Mouse (Mus musculus) left cerebral cortex, adult 9 months (tissue): ENCODE results near the gene Gm49373.

ENCODE experiments used
- DNase-seq, 2 experiments: peaks; one replicate each; pipeline ENCODE4 v3.0.0; 2022; ENCODE audit warnings: low spot score in 2 of 2

Gene Gm49373

DNA sequence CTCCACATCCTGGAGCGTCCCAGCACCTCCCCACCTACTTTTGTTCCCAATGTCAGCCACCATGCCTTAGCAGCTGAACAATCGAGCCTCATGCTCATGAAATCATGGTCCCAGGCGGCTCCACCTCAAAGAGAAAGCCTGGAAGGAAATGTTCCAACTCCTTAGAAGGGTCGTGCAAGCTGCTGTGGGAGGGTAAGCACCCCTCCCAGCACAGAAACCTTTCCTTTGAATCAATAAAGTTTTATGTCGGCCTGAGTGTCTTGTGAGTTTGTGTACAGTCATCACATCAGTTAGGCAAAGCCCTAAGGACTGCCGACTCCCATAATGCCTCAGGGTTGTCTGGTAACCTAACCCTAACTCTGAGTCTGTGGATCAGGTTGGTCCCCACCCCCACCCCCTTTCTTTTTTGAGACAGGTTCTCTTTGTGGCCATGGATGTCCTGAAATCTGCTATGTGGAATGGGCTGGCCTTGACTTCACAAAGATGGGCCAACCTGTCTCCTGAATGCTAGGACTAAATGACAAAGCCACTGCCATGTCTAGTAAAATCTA is 44.3 kb downstream of the Gm49373 start:
- DNase-seq, result no peak

DNA sequence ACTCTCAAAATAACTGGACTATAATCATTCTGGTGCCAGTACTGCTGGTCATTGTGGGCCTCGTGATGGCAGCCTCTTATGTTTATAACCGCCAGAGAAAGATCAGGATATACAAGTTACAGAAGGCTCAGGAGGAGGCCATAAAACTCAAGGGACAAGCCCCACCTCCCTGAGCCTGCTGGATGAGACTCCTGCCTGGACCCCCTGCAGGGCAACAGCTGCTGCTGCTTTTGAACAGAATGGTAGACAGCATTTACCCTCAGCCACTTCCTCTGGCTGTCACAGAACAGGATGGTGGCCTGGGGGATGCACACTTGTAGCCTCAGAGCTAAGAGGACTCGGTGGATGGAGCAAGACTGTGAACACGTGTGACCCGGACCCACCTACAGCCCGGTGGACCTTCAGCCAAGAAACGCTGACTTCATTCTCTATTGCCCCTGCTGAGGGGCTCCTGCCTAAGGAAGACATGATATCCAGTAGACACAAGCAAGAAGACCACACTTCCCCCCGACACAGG is 45.1 kb downstream of the Gm49373 start:
- DNase-seq, result no peak

DNA sequence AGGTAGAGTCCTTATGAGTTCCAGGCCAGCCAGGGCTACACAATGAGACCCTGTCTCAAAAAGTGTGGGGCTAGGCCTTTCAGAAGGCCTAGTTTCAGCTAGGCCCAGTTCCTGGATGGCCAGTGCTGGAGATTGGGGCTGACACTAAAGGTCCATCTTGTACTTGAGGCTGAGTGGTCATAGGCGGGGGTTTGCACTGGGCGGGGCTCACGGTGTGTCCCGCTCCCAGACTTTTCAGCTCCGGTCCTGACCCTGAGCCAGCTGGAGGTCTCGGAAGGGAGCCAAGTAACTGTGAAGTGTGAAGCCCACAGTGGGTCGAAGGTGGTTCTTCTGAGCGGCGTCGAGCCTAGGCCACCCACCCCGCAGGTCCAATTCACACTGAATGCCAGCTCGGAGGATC is 46.0 kb downstream of the Gm49373 start:
- DNase-seq, result no peak

DNA sequence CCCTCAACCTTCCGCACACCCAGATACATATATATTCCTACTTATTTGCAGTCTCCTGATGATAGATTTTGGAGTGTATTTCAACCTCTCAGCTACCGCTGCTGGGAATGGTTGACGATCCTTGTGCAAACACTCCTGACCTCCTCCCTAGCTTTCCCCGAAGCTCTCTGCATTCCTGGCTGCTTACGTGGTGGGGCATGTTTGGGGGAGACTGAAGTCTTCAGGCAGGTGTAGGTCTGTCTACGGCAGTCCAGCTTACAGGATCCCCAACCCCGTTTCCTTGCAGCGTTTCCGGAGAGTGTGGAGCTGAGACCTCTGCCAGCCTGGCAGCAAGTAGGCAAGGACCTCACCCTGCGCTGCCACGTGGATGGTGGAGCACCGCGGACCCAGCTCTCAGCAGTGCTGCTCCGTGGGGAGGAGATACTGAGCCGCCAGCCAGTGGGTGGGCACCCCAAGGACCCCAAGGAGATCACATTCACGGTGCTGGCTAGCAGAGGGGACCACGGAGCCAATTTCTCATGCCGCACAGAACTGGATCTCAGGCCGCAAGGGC is 47.6 kb downstream of the Gm49373 start:
- DNase-seq, result no peak

DNA sequence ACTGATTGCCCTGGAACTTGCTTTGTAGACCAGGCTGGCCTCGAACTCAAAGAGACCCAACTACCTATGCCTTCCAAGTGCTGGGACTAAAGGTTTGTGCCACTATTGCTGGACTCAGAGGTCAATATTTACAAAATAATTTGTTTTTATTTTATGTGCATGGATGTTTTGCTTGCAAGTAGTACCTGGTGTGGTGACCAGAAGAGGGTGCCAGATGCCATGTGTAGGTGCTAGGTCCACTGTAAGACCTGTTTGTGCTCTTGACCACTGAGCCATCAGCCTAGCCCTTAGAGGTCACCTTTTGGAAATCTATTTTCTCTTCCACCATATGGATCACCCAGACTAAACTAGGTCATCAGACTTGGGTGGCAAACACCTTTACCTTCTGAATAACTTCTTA is 50.2 kb downstream of the Gm49373 start:
- DNase-seq, result no peak

DNA sequence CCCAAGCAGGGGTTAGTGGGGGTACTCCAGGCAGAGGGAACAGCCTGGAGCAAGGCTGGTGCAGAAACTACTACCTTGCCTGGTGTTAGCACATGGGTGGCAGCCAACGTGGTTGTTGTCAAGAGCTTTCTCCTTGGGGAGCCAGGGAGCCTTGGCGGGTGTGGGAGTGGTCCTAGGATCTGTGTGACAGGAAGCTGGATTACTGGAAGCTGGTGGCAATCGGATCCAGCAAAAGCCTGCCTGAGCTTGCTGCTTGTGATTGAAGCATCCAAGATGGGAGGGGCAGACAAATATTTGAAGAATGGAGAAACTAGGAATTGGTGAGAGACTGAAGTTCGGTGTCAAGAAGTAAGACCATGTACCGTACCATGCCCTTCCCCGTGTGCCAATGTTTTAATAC is 50.6 kb downstream of the Gm49373 start:
- no peak for DNase-seq

DNA sequence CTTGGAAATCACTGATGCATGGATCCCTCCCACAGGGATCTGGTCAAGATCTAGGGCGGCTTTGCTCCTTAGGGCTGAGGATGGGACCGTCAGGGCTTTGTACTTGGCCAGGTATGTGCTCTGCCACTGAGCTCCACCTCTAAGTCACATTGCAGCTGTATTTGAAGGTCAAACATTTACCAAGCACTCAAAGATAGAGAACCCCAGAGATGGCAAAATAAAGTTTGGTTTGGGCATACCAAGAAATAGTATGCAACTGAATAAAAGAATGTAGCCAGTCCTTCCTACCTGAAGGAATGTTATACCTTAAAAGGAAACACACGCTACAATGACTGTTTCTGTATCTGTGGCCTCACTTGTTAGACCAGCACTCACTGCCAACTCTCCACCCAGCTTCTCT is 51.5 kb downstream of the Gm49373 start:
- no peak for DNase-seq

DNA sequence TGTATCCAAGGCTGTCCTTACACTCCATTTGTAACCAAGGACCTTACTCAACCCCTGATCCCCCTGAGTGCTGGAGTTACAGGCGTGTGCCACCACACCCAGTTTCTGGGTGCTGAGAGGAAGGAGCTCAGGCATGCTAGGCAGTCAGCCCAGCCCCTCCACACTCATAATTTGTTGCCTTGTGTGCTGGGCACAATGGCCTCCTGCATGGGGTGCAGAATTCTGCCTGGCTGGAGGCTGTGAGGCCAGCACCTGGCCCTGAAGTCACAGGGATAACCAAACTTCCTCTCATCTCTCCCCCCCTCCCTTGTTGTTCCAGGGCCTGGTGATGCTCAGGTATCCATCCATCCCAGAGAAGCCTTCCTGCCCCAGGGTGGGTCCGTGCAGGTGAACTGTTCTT is 54.3 kb downstream of the Gm49373 start:
- DNase-seq, result no peak

DNA sequence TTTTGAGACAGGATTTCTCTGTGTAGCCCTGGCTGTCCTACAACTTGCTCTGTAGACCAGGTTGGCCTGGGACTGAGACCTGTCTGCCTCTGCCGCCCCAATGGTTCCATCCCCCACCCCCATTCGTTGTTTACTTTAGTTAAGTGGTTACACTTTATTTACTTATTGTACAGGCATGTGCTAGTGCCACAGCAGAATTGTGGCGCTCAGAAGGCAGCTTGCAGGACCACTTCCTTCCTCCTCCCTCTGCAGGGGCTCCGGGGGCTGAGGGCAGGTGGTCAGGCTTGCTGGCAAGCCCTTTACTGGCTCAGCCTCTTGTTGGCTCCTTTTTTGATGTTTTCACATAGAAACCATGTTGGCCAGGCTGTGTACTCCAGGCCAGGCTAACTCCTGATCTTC is 55.7 kb downstream of the Gm49373 start:
- no peak for DNase-seq

DNA sequence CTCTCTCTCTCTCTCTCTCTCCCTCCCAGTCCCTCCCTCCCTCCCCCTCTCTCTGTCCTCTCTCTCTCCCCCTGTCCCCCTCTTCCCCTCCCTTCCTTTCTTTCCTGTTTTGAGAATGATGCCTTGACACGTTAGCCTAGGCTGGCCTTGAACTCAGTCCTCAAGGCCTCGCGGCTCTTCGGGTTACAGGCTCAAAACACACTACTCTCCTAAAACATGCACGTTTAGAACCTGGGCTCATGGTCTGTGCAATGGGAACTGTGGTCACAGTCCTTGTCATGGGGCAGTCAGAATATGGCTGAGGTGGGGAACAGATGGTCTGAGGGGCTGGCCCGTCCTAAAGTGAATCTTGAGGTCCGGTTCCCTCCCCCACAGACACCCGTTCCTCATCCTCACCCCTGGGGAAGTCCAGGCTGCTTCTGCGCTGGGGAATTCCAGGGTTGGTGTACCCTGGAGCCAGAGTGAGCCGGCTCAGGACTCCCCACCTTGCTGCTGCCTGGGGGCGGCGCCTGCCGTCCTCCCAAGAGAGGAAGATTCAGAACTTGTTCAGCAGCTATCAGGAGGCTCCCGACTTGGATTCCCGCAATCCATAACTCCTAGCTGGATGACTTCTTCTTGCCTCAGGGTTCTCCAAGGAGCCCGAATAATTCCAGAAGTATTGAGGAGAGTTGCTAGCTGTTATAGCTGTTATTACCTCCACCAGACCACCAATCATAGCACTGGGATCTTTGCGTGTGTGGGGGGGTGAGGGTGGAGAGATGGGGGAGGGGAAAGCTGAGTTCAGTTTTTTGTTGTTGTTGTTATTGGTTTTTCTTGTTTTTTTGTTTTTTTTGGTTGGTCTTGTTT is 56.3 kb downstream of the Gm49373 start:
- no peak for DNase-seq

DNA sequence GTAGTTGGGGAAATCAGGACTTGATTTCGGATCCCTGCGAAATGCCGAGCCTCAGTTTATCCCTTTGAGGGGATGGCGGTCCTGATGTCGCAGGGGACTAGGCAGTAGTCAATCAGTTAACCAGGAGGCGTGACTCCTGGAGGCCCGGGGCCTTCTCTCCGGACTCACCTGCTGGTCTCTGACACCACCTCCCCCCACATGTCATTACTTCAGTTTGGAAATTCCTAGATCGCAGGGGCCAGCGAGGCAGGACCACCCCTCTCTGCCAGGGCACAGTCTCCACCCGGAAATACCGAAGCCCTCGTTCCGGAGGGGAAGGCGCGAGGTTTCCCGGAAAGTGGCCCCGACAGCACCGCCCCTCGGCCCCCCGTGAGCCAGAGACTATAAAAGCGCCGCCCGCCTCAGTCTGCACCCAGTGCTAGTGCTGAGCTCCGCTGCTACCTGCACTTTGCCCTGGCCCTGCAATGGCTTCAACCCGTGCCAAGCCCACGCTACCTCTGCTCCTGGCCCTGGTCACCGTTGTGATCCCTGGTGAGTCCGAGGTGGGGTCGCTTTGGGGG is 57.2 kb downstream of the Gm49373 start, which contains the start of gene Icam1:
TSS of gene Icam1 (plus strand) at position 415 of the 560 bp plus-strand sequence.
- peak in 1 of 2 experiments; percentile 26 for DNase-seq

DNA sequence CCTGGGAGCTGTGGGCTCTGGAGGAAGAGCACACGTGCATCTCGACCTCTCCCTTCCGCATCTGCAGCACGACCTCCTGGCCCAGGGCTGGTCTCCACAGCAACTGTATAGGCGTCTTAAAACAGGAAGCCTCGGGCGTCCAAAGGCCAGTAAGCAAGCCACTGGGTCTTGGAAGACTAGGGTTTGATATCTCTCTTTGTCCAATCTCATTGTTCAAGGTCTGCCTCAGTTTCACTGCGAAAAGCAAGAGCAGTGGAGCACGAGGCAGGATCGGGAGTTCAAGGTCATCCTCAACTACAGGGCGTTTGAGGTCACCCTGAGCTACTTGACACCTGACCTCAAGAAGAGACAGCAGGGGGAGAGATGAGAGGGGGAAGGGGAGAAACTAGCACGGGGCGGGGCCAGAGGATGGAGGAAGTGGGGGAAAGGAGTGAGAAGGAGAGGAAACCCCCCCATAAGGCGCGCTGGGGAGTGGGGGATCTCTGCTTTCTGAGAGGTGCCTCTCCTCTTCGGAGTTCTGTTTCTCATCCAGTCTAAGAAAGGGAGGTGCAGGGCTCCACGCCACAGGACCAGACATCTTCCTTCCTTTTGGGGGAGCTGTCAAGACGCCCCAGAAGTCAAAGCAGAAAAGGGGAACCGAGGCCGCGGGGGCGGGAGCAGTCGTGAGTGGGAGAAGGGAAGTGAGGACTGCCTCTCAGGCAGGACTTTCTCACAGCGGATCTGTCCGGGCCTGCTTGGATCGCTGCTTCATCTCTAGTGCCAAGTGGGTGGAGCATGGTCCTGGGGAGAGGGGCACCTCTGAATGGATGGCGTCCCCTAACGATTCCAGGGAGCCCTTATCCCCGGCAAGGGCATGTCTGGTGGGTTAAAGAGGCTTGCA is 58.0 kb downstream of the Gm49373 start:
- peak in 1 of 2 experiments; percentile 56 for DNase-seq
